In genomic region chr2:76982391-76983145, GRCm38 (mm10) we compare ENCODE assay signal across 14 mouse cellular contexts. TPM values are rescaled to one million over a fixed set of nuclear protein-coding genes. Genes with fewer than 3 reads are reported as not detected.
DNase-seq lines count a peak whose midpoint lies in the region; ATAC-seq lines count a peak whose summit lies in the region.
"Had no signal": no experiment of that assay in that cellular context is flagged by ENCODE, and none has a peak within 500 bp of the region (broad histone marks: within the 10 kb centered on the region; RNA-seq: fewer than 3 reads in every experiment).

TSS of gene Ttn (minus strand) at chr2:76982547.

- no peak for DNase-seq in lung, postnatal 10 days
- DNase-seq in gastrocnemius, postnatal 36 days: peak; percentile 59 to 60
- no peak for DNase-seq in urinary bladder, postnatal 25 days (ENCODE audit: low spot score)
- DNase-seq in layer of hippocampus, postnatal 14 days (ENCODE audit: low spot score in 2 of 2): no peak
- DNase-seq: B cell, adult 2 months; kidney, postnatal 10 days; thymus, postnatal 25 days had no signal

- ATAC-seq in lung, embryonic 15.5 days (ENCODE audit: borderline replicate concordance, extremely low read depth, low FRiP score, low TSS enrichment): no peak
- peak; percentile 88 for ATAC-seq in heart, embryonic 15.5 days (replicated peaks; ENCODE audit: insufficient number of reproducible peaks, insufficient read depth, low FRiP score, low read depth)
- no peak for ATAC-seq in neural tube, embryonic 12.5 days (ENCODE audit: low FRiP score, low read depth)
- ATAC-seq in megakaryocyte progenitor cell, adult 5-6 weeks (replicated peaks; ENCODE audit: poor library complexity): no peak
- ATAC-seq: activated CD4-positive, CD25-positive, alpha-beta regulatory T cell, adult 4 months; liver, embryonic 12.5 days had no signal

- H3K27ac ChIP-seq in lung, embryonic 15.5 days: no peak within 1 kb of the TSS
- peak within 1 kb of the TSS; percentile 97 for H3K27ac ChIP-seq in heart, embryonic 15.5 days
- no peak within 1 kb of the TSS for H3K27ac ChIP-seq in neural tube, embryonic 12.5 days
- H3K27ac ChIP-seq: liver, embryonic 12.5 days had no signal

- 78% methylated on average over 18 of the region's 18 CpGs for WGBS in lung, embryonic 15.5 days
- WGBS in heart, embryonic 15.5 days: 42% methylated on average over 18 of the region's 18 CpGs
- WGBS in neural tube, embryonic 12.5 days: 89% methylated on average over 18 of the region's 18 CpGs

- H3K27me3 ChIP-seq in lung, embryonic 15.5 days: no peaks in the 10 kb centered on the region
- no peaks in the 10 kb centered on the region for H3K27me3 ChIP-seq in heart, embryonic 15.5 days
- H3K27me3 ChIP-seq in neural tube, embryonic 12.5 days (replicated peaks): no peaks in the 10 kb centered on the region
- H3K27me3 ChIP-seq: liver, embryonic 12.5 days; megakaryocyte, embryonic 14.5 days had no signal

- H3K4me3 ChIP-seq in lung, embryonic 15.5 days: no peak within 1 kb of the TSS
- H3K4me3 ChIP-seq in heart, embryonic 15.5 days: peak within 1 kb of the TSS; percentile 55
- H3K4me3 ChIP-seq in neural tube, embryonic 12.5 days: no peak within 1 kb of the TSS
- H3K4me3 ChIP-seq: liver, embryonic 12.5 days; megakaryocyte, embryonic 14.5 days had no signal

- no peaks in the 10 kb centered on the region for H3K36me3 ChIP-seq in lung, embryonic 15.5 days
- peaks cover 7% of the 10 kb centered on the region; the same call in 1 of the 2 replicates for H3K36me3 ChIP-seq in heart, embryonic 15.5 days
- H3K36me3 ChIP-seq in neural tube, embryonic 12.5 days: no peaks in the 10 kb centered on the region
- H3K36me3 ChIP-seq: liver, embryonic 12.5 days had no signal

- no peaks in the 10 kb centered on the region for H3K9me3 ChIP-seq in lung, embryonic 15.5 days
- H3K9me3 ChIP-seq in heart, embryonic 15.5 days (replicated peaks): no peaks in the 10 kb centered on the region
- H3K9me3 ChIP-seq in neural tube, embryonic 12.5 days: no peaks in the 10 kb centered on the region
- H3K9me3 ChIP-seq: liver, embryonic 12.5 days; megakaryocyte, embryonic 14.5 days had no signal

- no peak within 1 kb of the TSS for H3K4me2 ChIP-seq in lung, embryonic 15.5 days
- H3K4me2 ChIP-seq in heart, embryonic 15.5 days: peak within 1 kb of the TSS; percentile 64
- no peak within 1 kb of the TSS for H3K4me2 ChIP-seq in neural tube, embryonic 12.5 days (replicated peaks)
- H3K4me2 ChIP-seq: liver, embryonic 12.5 days had no signal

- no peak within 1 kb of the TSS for H3K9ac ChIP-seq in lung, embryonic 15.5 days
- peak within 1 kb of the TSS; percentile 56 for H3K9ac ChIP-seq in heart, embryonic 15.5 days
- H3K9ac ChIP-seq in neural tube, embryonic 12.5 days: no peak within 1 kb of the TSS
- H3K9ac ChIP-seq: liver, embryonic 12.5 days had no signal

- intact Hi-C loops in gastrocnemius, postnatal 36 days (cut with DNase I): no loop called here

- 0 out of 2 replicates have a peak, but pooled peaks cover 1% of the 10 kb centered on the region for H3K4me1 ChIP-seq in lung, embryonic 15.5 days
- H3K4me1 ChIP-seq in heart, embryonic 15.5 days (replicated peaks): peaks cover 12% of the 10 kb centered on the region
- H3K4me1 ChIP-seq in neural tube, embryonic 12.5 days: no peaks in the 10 kb centered on the region
- H3K4me1 ChIP-seq: liver, embryonic 12.5 days; megakaryocyte, embryonic 14.5 days had no signal

RNA-seq across cellular contexts. Expression of gene Ttn, which starts in this region (rescaled TPM):
- polyA plus RNA-seq in lung, embryonic 15.5 days (2015; fragmentation: Nextera tagmentation; extraction: Ambion mirVana): 15.7 and 21.3 TPM in 2 replicates
- total RNA-seq in gastrocnemius, postnatal 36 days (2021): 1,000 to 10,000 TPM; 5,564 to 7,487 TPM
- polyA plus RNA-seq in heart, embryonic 15.5 days (2015; fragmentation: Nextera tagmentation; extraction: Ambion mirVana): 583 and 694 TPM in 2 replicates
- polyA plus RNA-seq in neural tube, embryonic 12.5 days (2016; fragmentation: Nextera tagmentation; extraction: Ambion mirVana): 10.6 and 17.4 TPM in 2 replicates
- 0.02 and 0.10 TPM in 2 replicates for total RNA-seq in megakaryocyte progenitor cell, adult 5-6 weeks (2015)
- total RNA-seq in megakaryocyte progenitor cell, adult 5-6 weeks (2017): 0.03 TPM in 1 of 2 replicates, not detected in the other
- 1 to 10 TPM; 3.4 to 3.8 TPM for total RNA-seq in layer of hippocampus, postnatal 14 days (2021)

Comparison
In these comparisons a context has a peak if more than half of its experiments do, and no peak if none do; other contexts are left out.
1. RNA of gene Ttn (total RNA-seq): 5,564 to 7,487 TPM in gastrocnemius, postnatal 36 days; 3.4 to 3.8 TPM in layer of hippocampus, postnatal 14 days and 0.02 to 0.10 TPM in megakaryocyte progenitor cell, adult 5-6 weeks; every median in the first group is over 1,000 times any median in the second.
2. RNA of gene Ttn (polyA plus RNA-seq): 583 to 694 TPM in heart, embryonic 15.5 days; 15.7 to 21.3 TPM in lung, embryonic 15.5 days and 10.6 to 17.4 TPM in neural tube, embryonic 12.5 days; every median in the first group is over 10 times any median in the second.
3. DNase-seq: peak in gastrocnemius, postnatal 36 days (2 of 2); none in lung, postnatal 10 days (single experiment), urinary bladder, postnatal 25 days (single experiment) and layer of hippocampus, postnatal 14 days (0 of 2).